Mouse (Mus musculus) myocyte (in vitro differentiated cells): ENCODE results near the gene Tex21. TPM values are rescaled to one million over a fixed set of nuclear protein-coding genes. Genes with fewer than 3 reads are reported as not detected.

Source experiments
- H3K27me3 ChIP-seq: one replicate; pipeline ENCODE4 v1.6.1; 2011; ENCODE audit not compliant: control insufficient read depth, insufficient read depth, insufficient read length
- H3K36me3 ChIP-seq: one replicate; pipeline ENCODE4 v1.6.1; 2011; ENCODE audit not compliant: control insufficient read depth, insufficient read depth
- H3K4me2 ChIP-seq: one replicate; pipeline ENCODE4 v1.6.1; 2011; ENCODE audit warnings: low read depth, control low read depth
- H3K4me3 ChIP-seq: one replicate; pipeline ENCODE4 v1.5.1; 2011; ENCODE audit warnings: mild to moderate bottlenecking, control low read depth, moderate library complexity
- H3K79me2 ChIP-seq: one replicate; pipeline ENCODE4 v1.6.1; 2011; ENCODE audit not compliant: control insufficient read depth, insufficient read depth
- H3ac ChIP-seq: one replicate; pipeline ENCODE4 v1.6.1; 2011; ENCODE audit not compliant: control insufficient read depth, insufficient read length
- CEBPB ChIP-seq: IDR thresholded peaks from 2 replicates; pipeline ENCODE4 v1.6.1; 2011; ENCODE audit warnings: mild to moderate bottlenecking, moderate library complexity; ENCODE audit not compliant: poor library complexity, insufficient read depth, severe bottlenecking
- E2F4 ChIP-seq: IDR thresholded peaks from one replicate; pipeline ENCODE4 v1.6.1; 2011; ENCODE audit warnings: mild to moderate bottlenecking, control low read depth, moderate library complexity; ENCODE audit not compliant: insufficient read depth
- MAX ChIP-seq: IDR thresholded peaks from one replicate; pipeline ENCODE4 v1.6.1; 2011; ENCODE audit warnings: low read depth, mild to moderate bottlenecking, control low read depth
- MYOD1 ChIP-seq, 3 experiments: IDR thresholded peaks; one replicate each; pipeline ENCODE4 v1.6.1; 2011; ENCODE audit warnings: control low read depth in 2 of 3, low read depth in 2 of 3, mild to moderate bottlenecking in 2 of 3, moderate library complexity in 1 of 3; ENCODE audit not compliant: insufficient read length in 2 of 3, control insufficient read depth in 1 of 3
- MYOG ChIP-seq, 3 experiments: IDR thresholded peaks; one replicate each; pipeline ENCODE4 v1.6.1; 2011; ENCODE audit warnings: control low read depth in 2 of 3, low read depth in 2 of 3, mild to moderate bottlenecking in 2 of 3; ENCODE audit not compliant: insufficient read length in 2 of 3, control insufficient read depth in 1 of 3, insufficient read depth in 1 of 3
- POLR2A ChIP-seq: IDR thresholded peaks from one replicate; pipeline ENCODE4 v1.6.1; 2011; ENCODE audit warnings: low read depth, mild to moderate bottlenecking, control low read depth, moderate library complexity; ENCODE audit not compliant: insufficient read length
- POLR2AphosphoS2 ChIP-seq: IDR thresholded peaks from one replicate; pipeline ENCODE4 v1.6.1; 2011; ENCODE audit warnings: low read depth, control low read depth; ENCODE audit not compliant: insufficient read length
- REST ChIP-seq: IDR thresholded peaks from one replicate; pipeline ENCODE4 v1.6.1; 2011; ENCODE audit warnings: mild to moderate bottlenecking, control low read depth, moderate library complexity; ENCODE audit not compliant: insufficient read depth, insufficient read length
- SRF ChIP-seq: IDR thresholded peaks from one replicate; pipeline ENCODE4 v1.6.1; 2011; ENCODE audit warnings: low read depth; ENCODE audit not compliant: control insufficient read depth, insufficient read length
- TCF12 ChIP-seq: IDR thresholded peaks from one replicate; pipeline ENCODE4 v1.6.1; 2011; ENCODE audit warnings: mild to moderate bottlenecking, control low read depth; ENCODE audit not compliant: poor library complexity, insufficient read depth, severe bottlenecking
- TCF3 ChIP-seq: IDR thresholded peaks from one replicate; pipeline ENCODE4 v1.6.1; 2011; ENCODE audit warnings: low read depth, control low read depth; ENCODE audit not compliant: insufficient read length
- USF1 ChIP-seq: IDR thresholded peaks from one replicate; pipeline ENCODE4 v1.6.1; 2011; ENCODE audit warnings: low read depth, mild to moderate bottlenecking, control low read depth, moderate library complexity
- polyA plus RNA-seq: library from polyadenylated mRNA; unstranded; fragments of >200 nt; fragmentation: generic; extraction: Trizol; gene quantifications from one replicate; pipeline ENCODE4 v1.2.1, GENCODE M21; 2012; ENCODE audit warnings: missing spikeins

The Tex21 gene
- polyA plus RNA-seq, 1 experiment, result not detected

GRCm38 (mm10) chr12:76266875-76267274 is 20.3 kb upstream of the Tex21 start:
- H3K79me2 ChIP-seq, result peaks cover 13% of the 10 kb centered on the region
- H3ac ChIP-seq, result no peak overlapping the region
- no peak overlapping the region for H3K4me3 ChIP-seq
- no peaks in the 10 kb centered on the region for H3K27me3 ChIP-seq
- no peak overlapping the region for H3K4me2 ChIP-seq
- no peaks in the 10 kb centered on the region for H3K36me3 ChIP-seq
- TF ChIP-seq CEBPB (no peak), REST (no peak), TCF3 (no peak), TCF12 (no peak), USF1 (no peak), POLR2AphosphoS2 (no peak)

- no peak overlapping the region for H3K4me3 ChIP-seq
- H3ac ChIP-seq, result no peak overlapping the region
- no peak overlapping the region for H3K4me2 ChIP-seq
- TF ChIP-seq MYOD1 (IDR thresholded peaks at IDR 0.05; ENCODE audit: control insufficient read depth in 1 of 3, insufficient read length in 2 of 3, low read depth in 2 of 3) (no peak), POLR2AphosphoS2 (no peak), TCF12 (no peak), CEBPB (no peak)
- no peaks in the 10 kb centered on the region for H3K27me3 ChIP-seq
- H3K79me2 ChIP-seq, result peaks cover 27% of the 10 kb centered on the region
- no peaks in the 10 kb centered on the region for H3K36me3 ChIP-seq
These were observed 18.5 kb upstream of the Tex21 start for GRCm38 (mm10) chr12:76265001-76265400.

GRCm38 (mm10) chr12:76264325-76264965 is 17.9 kb upstream of the Tex21 start:
- no peak overlapping the region for H3K4me2 ChIP-seq
- TF ChIP-seq CEBPB (no peak), TCF12 (no peak), MYOG (IDR thresholded peaks at IDR 0.05; ENCODE audit: control insufficient read depth in 1 of 3, insufficient read depth in 1 of 3, insufficient read length in 2 of 3, low read depth in 2 of 3) (no peak), MYOD1 (IDR thresholded peaks at IDR 0.05; ENCODE audit: control insufficient read depth in 1 of 3, insufficient read length in 2 of 3, low read depth in 2 of 3) (no peak), REST (no peak), USF1 (no peak), SRF (no peak), MAX (no peak), POLR2A (no peak), POLR2AphosphoS2 (no peak), E2F4 (no peak), TCF3 (no peak)
- no peak overlapping the region for H3K4me3 ChIP-seq
- H3K79me2 ChIP-seq, result peaks cover 33% of the 10 kb centered on the region
- H3K36me3 ChIP-seq, result no peaks in the 10 kb centered on the region
- H3ac ChIP-seq, result no peak overlapping the region
- H3K27me3 ChIP-seq, result no peaks in the 10 kb centered on the region

GRCm38 (mm10) chr12:76263876-76264275 is 17.3 kb upstream of the Tex21 start:
- Histone ChIP-seq H3K4me3 (no peak overlapping the region), H3K4me2 (no peak overlapping the region), H3K27me3 (no peaks in the 10 kb centered on the region), H3K36me3 (no peaks in the 10 kb centered on the region), H3ac (no peak overlapping the region), H3K79me2 (peaks cover 38% of the 10 kb centered on the region)
- no peak for TF ChIP-seq REST
- TF ChIP-seq CEBPB, result no peak
- no peak for TF ChIP-seq E2F4
- TF ChIP-seq POLR2AphosphoS2, result no peak
- TF ChIP-seq USF1, result no peak
- no peak for TF ChIP-seq MYOD1 (IDR thresholded peaks at IDR 0.05; ENCODE audit: control insufficient read depth in 1 of 3, insufficient read length in 2 of 3, low read depth in 2 of 3)
- TF ChIP-seq TCF12, result no peak

- H3K4me2 ChIP-seq, result no peak overlapping the region
- H3K36me3 ChIP-seq, result no peaks in the 10 kb centered on the region
- no peaks in the 10 kb centered on the region for H3K27me3 ChIP-seq
- peaks cover 46% of the 10 kb centered on the region for H3K79me2 ChIP-seq
- H3K4me3 ChIP-seq, result no peak overlapping the region
- no peak overlapping the region for H3ac ChIP-seq
- TF ChIP-seq POLR2A (no peak), POLR2AphosphoS2 (no peak), MAX (no peak), TCF12 (no peak), MYOG (IDR thresholded peaks at IDR 0.05; ENCODE audit: control insufficient read depth in 1 of 3, insufficient read depth in 1 of 3, insufficient read length in 2 of 3, low read depth in 2 of 3) (no peak), CEBPB (no peak), SRF (no peak), TCF3 (no peak), MYOD1 (IDR thresholded peaks at IDR 0.05; ENCODE audit: control insufficient read depth in 1 of 3, insufficient read length in 2 of 3, low read depth in 2 of 3) (no peak), REST (no peak), E2F4 (no peak), USF1 (no peak)
These were observed 16.4 kb upstream of the Tex21 start for GRCm38 (mm10) chr12:76262918-76263317.
